Mouse (Mus musculus): ENCODE measurements around the gene Hist3h2ba.

DNA sequence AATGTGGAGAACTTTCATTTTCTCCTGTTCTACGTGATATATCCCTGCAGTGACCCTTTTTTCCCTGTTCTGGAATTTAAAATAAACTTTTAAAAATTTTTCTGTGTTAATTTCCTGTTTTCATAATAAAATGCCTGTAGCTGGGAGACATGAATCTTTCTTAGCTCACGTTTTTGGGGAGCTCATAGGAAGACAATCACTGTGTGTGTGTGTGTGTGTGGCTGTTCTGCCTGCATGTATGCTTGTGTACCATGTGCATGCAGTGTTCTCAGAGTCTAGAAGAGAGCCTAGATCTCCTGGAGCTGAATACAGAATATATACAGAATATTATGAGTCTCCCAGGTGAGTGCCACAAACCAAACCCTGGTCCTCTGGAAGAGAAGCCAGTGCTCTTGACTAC is 21.7 kb upstream of the Hist3h2ba start:
- TF ChIP-seq CTCF (conservative IDR thresholded peaks at IDR 0.05; ENCODE audit: low read length) (no peak), NANOG (IDR thresholded peaks at IDR 0.05; ENCODE audit: borderline replicate concordance, low read length) (no peak), POU5F1 (IDR thresholded peaks at IDR 0.05; ENCODE audit: borderline replicate concordance, low read length) (no peak)

Measured in E14TG2a.4 (cell line).